ENCODE assay signal across 9 mouse cellular contexts in genomic region chr8:123729055-123729785, GRCm38 (mm10).
DNase-seq lines count a peak whose midpoint lies in the region; ATAC-seq and TF ChIP-seq lines count a peak whose summit lies in the region.
"Had no signal": no experiment of that assay in that cellular context is flagged by ENCODE, and none has a peak within 500 bp of the region (broad histone marks: within the 10 kb centered on the region; RNA-seq: fewer than 3 reads in every experiment).

No protein-coding gene starts in this region.

- peaks cover 10% of the 10 kb centered on the region for H3K4me1 ChIP-seq in limb, embryonic 14.5 days (ENCODE audit: control insufficient read depth, insufficient read depth, low read length)

- H3K4me3 ChIP-seq in limb, embryonic 14.5 days (replicated peaks; ENCODE audit: low read length), result no peak overlapping the region
- H3K4me3 ChIP-seq: liver, embryonic 13.5 days had no signal

- 0 out of 2 replicates have a peak, but pooled peaks have one; percentile 23 for ATAC-seq in limb, embryonic 14.5 days (ENCODE audit: low FRiP score, low read depth)
- ATAC-seq in inflammation-experienced regulatory T-cells, adult 6 months, result no peak

- peak overlapping the region; percentile 32 for H3K4me2 ChIP-seq in limb, embryonic 14.5 days (replicated peaks; ENCODE audit: low read depth, low read length, severe bottlenecking)
- H3K4me2 ChIP-seq: liver, embryonic 13.5 days had no signal

- no peak for TF ChIP-seq POLR2A in limb, embryonic 14.5 days (IDR thresholded peaks at IDR 0.05; ENCODE audit: borderline replicate concordance, extremely low read depth, insufficient read depth, insufficient read length)

- no peaks in the 10 kb centered on the region for H3K9me3 ChIP-seq in limb, embryonic 14.5 days (ENCODE audit: control insufficient read depth, low read length)
- H3K9me3 ChIP-seq: liver, embryonic 13.5 days had no signal

- H3K27ac ChIP-seq in limb, embryonic 14.5 days (replicated peaks; ENCODE audit: low read depth, low read length), result no peak overlapping the region
- H3K27ac ChIP-seq: liver, embryonic 13.5 days had no signal

- no peaks in the 10 kb centered on the region for H3K27me3 ChIP-seq in limb, embryonic 14.5 days (ENCODE audit: control insufficient read depth, insufficient read depth, low read length)

- H3K9ac ChIP-seq in limb, embryonic 14.5 days (ENCODE audit: low read depth, low read length, severe bottlenecking), result no peak overlapping the region
- H3K9ac ChIP-seq: liver, embryonic 13.5 days had no signal

- no peaks in the 10 kb centered on the region for H3K36me3 ChIP-seq in limb, embryonic 14.5 days (ENCODE audit: control insufficient read depth, insufficient read depth, low read length)
- H3K36me3 ChIP-seq: liver, embryonic 13.5 days had no signal

- peak; percentile 76 for DNase-seq in NIH3T3 (ENCODE audit: low read depth)
- peak; percentile 46 to 48 for DNase-seq in cerebellum, postnatal 14 days
- peak; percentile 9 for DNase-seq in heart, adult 8-10 months (ENCODE audit: low spot score)
- peak; percentile 19 for DNase-seq in kidney, adult 9 months
- DNase-seq in limb, embryonic 14.5 days (ENCODE audit: low spot score), result peak; percentile 55
- DNase-seq in ovary, postnatal 36 days (ENCODE audit: low spot score), result peak; percentile 57
- no peak for DNase-seq in spleen, adult 12 weeks (ENCODE audit: low spot score)
- DNase-seq: liver, embryonic 13.5 days had no signal

- WGBS in limb, embryonic 14.5 days, result 27% methylated on average over 20 of the region's 20 CpGs
